Mouse (Mus musculus) cerebellum, postnatal 4 days (tissue): Measurements from ENCODE around the gene Rgs12.

Source experiments
- DNase-seq, 2 experiments: peaks; one replicate each; pipeline ENCODE4 v3.0.0; 2022; ENCODE audit warnings: low spot score in 2 of 2, mixed read lengths in 1 of 2

Rgs12 gene

DNA sequence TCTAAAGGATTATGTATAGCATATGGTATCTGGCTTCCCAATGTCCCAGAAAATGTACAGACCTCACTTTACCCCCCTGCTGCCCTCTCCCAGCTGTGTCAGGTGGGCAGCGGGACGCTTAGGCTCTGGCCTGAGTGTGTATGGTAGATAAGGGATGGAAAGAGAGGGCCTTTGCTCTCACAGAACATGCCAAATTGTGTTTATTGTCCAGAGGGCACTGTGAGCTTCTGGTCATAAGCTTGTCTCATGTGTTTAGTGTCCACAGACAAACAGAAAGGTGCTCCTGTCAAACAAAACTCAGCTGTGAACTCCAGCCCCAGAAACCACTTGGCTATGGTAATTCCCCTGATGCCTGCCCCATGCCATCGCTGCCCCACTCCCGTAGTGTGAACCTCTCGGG is 80.5 kb downstream of the Rgs12 start:
- DNase-seq = no peak

GRCm38 (mm10) chr5:35033068-35033467 is 83.8 kb downstream of the Rgs12 start:
- DNase-seq = peak in 1 of 2 experiments; percentile 40

GRCm38 (mm10) chr5:35033619-35034018 is 84.4 kb downstream of the Rgs12 start:
- no peak for DNase-seq

DNA sequence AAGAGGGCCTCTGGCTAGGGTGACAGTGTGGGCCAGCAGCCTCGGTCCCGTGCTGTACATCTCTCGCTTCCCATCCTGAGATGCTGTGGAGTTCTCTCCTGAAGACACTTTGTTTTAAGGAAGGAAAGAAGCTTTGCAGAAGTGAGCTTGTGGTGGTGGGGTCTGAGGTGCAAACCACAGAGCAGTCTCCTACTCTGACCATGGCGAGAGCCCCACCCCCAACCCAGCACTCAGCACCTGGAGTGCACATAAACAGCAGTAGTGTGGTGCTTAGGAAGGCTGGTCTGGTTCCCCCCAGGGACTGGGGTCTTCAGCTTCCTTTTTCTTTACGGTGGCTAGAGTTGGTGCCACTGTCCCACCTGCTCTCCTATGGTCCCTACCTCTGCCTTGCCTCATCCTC is 85.9 kb downstream of the Rgs12 start:
- DNase-seq = no peak

DNA sequence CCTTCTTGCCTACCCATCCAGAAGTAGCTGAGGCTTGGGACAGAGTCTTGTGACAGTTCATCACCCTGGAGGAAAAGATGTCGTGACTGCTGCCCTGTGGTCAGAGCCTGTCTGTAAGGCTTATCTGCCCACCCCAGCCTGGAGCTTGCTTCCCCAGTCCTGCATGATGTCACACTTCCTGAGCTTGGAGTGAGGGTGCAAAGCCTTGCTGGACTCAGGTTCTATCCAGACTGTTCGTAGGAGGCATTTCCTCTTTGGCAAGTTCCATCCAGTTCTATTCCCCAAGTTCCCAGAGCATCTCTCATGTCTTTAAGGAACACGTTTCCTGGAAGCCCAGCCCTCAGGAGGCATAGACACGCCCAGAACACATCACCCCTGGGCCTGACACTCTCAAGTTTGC is 86.5 kb downstream of the Rgs12 start:
- no peak for DNase-seq

GRCm38 (mm10) chr5:35037438-35037837 is 88.2 kb downstream of the Rgs12 start:
- no peak for DNase-seq

- DNase-seq = no peak
Observed at GRCm38 (mm10) chr5:35041268-35041829, 92.1 kb downstream of the Rgs12 start, which contains the start of gene Hgfac. TSS of gene Hgfac (plus strand) at chr5:35041509.

DNA sequence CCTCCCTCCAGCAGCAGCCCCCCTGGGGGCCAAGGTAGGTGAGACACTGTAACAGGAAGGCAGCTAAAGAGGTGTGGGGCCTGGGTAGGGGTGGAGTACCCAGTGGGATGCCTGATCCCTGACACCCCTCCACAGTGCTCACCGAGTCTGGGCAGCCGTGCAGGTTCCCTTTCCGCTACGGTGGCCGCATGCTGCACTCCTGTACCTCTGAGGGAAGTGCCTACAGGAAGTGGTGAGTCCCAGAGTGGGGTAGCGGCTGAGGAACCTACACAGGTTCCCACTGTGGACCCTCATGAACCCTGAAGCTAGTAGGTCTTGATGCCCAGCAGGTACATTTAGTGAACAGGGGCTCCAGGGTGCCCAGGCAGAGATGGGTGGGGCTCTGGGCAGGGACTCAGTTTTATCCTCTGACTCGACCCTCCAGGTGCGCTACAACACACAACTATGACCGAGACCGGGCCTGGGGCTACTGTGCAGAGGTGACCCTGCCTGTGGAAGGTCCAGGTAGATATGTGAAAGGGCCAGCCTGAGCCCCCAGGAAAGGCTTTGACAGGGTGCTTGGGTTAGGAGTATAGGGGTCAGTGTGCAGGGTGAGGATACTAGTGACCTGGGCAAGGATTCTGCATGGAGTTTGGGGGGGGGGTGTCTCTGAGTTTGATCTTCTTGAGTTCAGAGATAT is 93.3 kb downstream of the Rgs12 start:
- no peak for DNase-seq

DNA sequence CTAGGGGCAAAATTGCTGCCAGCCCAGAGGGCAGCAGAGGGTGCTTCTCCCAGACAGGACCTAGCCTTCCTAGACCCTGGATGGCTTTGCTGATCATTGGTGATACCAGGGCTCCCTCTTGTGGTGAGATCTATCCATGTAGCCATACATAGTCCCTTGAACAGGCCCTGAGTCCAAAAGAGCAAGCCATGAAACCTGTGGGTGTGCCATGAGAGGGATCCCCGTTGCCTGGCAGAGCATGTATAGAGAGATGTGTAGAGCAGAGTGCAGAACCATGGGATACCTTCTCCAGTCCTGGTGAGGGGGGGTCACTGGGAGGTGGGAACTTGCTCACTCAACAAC is 93.8 kb downstream of the Rgs12 start:
- DNase-seq = peak; percentile 52 to 83

GRCm38 (mm10) chr5:35050541-35050940 is 101.3 kb downstream of the Rgs12 start:
- no peak for DNase-seq

- no peak for DNase-seq
Observed at GRCm38 (mm10) chr5:35054628-35055027, 105.4 kb downstream of the Rgs12 start.

GRCm38 (mm10) chr5:35055076-35055475 is 105.8 kb downstream of the Rgs12 start:
- peak in 1 of 2 experiments; percentile 65 for DNase-seq

- peak in 1 of 2 experiments; percentile 56 for DNase-seq
Observed at GRCm38 (mm10) chr5:35056604-35057432, 107.6 kb downstream of the Rgs12 start, which contains the start of gene Dok7. TSS of gene Dok7 (plus strand) at chr5:35056766.

DNA sequence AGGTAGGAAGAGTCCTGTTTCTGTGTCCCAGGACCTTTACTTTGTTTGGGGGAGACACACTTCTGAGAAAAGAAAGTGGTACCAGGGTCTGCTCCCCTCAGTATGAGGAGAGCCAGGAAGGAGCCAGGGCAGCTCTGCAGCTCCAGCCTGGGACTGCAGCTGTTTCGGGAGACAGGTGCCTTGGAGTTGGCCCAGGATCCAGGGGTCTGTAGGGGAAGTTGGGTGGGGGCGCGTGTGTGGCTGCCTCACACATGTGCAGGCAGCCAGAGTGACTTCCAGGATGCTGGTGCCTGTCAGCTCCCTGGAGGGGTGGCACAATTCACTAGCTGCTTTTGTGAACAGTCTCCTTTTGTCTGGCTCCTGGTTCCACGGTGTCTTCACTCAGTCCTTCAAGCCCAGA is 108.3 kb downstream of the Rgs12 start:
- no peak for DNase-seq

DNA sequence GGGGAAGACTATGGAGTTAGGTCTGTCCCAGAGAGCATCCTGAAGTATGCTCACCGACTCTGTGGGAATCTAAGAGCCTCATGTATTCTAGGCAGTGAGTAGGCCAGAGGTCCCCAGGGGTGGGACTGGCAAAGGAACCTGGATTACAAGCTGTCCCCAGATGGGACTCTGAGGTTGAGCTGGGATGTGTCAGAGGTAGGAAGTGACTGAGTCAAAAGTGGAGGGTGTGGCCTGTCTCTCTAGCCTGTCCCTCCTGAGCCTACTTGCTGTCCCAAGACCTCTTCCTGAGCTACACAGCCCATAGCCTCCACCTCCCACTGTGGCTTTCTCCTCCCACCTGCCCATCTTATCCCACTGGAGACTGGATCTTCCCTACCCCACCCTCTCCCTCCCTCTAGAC is 109.0 kb downstream of the Rgs12 start:
- DNase-seq = no peak

DNA sequence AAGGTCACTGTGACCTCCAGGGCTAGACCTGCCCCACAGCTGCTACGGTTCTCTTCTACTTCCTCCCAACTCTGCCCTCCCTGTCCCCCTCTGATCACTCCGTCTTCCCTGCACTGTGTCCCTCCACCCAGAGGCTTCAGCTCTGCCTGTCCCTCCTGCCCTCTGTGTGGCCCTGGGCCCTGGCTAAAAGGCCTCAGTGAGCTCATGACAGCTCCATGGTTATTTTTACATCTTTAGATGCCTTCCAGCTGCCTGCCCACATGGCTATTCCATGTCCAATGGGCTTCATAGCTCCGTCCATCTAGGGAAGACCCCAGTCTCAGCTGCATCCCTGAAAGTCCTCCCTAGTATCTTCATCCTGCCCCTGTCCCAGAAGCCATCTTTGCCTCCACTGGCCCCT is 110.9 kb downstream of the Rgs12 start:
- DNase-seq = no peak

GRCm38 (mm10) chr5:35069841-35070240 is 120.6 kb downstream of the Rgs12 start:
- DNase-seq = no peak

DNA sequence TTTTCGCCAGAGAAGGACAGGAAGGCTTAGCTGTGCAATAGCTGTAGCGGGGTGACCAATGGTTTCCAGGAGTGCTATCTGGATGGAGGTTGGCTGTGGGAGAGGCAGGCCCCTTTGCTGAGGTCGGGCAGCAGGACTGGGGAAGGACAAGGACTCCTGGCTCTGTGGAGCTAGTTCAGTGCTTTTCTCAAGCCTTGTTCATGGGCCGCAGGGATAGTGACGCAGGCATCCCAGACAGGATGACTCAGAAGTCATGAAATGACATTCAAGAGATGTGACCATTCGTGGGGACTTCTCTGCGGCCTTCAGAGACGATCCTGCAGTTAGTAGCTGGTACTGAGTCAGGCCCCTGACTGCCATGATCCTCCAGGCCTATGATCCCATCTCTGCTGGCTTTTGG is 121.1 kb downstream of the Rgs12 start:
- no peak for DNase-seq

- peak in 1 of 2 experiments; percentile 58 for DNase-seq
Observed at GRCm38 (mm10) chr5:35070953-35071352, 121.7 kb downstream of the Rgs12 start.

DNA sequence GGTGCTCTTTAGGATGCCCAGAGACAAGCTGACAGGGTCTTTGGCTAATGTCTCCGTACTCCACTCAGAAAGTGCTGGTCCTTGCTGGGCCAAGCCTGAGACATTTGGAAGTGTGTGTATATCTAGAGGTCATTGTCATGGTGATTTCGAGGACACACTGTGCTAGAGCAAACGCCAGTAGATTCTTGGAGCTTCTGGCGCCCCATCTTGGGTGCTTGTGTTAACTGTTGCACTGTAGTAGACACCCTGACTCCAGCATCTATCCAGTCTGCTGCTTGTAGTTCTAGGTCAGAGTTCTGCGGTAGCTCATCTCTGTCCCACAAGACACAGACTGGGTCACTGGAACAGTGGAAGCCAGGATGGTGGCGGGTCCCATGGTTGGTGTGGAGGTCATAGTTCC is 122.6 kb downstream of the Rgs12 start:
- no peak for DNase-seq

DNA sequence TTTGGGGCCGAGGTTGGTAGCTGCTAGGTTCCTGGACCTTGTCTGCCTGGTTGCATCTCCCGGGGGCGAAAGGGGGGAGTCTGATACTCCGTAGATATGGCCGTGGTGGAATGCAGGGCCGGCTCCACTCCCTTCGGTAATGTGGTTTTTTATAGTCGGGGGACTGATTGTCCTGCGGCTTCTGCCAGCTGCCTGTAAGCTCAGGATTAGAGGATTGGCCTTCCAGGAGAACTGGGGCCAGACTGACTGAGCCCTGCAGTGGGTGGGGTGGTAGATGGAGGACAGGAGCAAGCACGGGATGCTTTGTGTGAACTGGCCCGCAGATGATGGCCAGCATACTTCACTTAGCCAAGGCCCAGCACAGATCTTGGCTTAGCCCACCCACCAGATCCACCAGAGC is 124.0 kb downstream of the Rgs12 start:
- no peak for DNase-seq

- DNase-seq = no peak
Observed at GRCm38 (mm10) chr5:35073992-35074391, 124.7 kb downstream of the Rgs12 start.

GRCm38 (mm10) chr5:35076369-35076768 is 127.1 kb downstream of the Rgs12 start:
- peak in 1 of 2 experiments; percentile 31 for DNase-seq
